17 mouse cellular contexts compared by ENCODE assay signal in genomic region chr8:126704706-126705105, GRCm38 (mm10).
"Had no signal": no experiment of that assay in that cellular context is flagged by ENCODE, and none has a peak within 500 bp of the region (broad histone marks: within the 10 kb centered on the region; RNA-seq: fewer than 3 reads in every experiment).

No protein-coding gene starts in this region.

- H3K27ac ChIP-seq: layer of hippocampus, adult 2 months; limb, embryonic 10.5 days; limb, embryonic 13.5 days; liver, embryonic 14.5 days; midbrain, embryonic 10.5 days; neural tube, embryonic 13.5 days had no signal

- H3K4me3 ChIP-seq: layer of hippocampus, adult 2 months; limb, embryonic 10.5 days; limb, embryonic 13.5 days; midbrain, embryonic 10.5 days; myocyte; neural tube, embryonic 13.5 days had no signal

- H3K4me2 ChIP-seq: limb, embryonic 13.5 days; neural tube, embryonic 13.5 days had no signal

- H3K9me3 ChIP-seq: limb, embryonic 10.5 days; limb, embryonic 13.5 days; megakaryocyte, embryonic 14.5 days; midbrain, embryonic 10.5 days; neural tube, embryonic 13.5 days had no signal

- H3K36me3 ChIP-seq: limb, embryonic 10.5 days; limb, embryonic 13.5 days; midbrain, embryonic 10.5 days; neural tube, embryonic 13.5 days had no signal

- DNase-seq: kidney, adult 11 months; kidney, adult 9 months; layer of hippocampus, adult 9-11 months; lung, adult 2 months; lung, postnatal 14 days; lung, postnatal 4 days; midbrain, embryonic 14.5 days; thymus, adult 18-20 months; thymus, postnatal 36 days had no signal

- H3K9ac ChIP-seq: limb, embryonic 13.5 days; liver, embryonic 14.5 days; neural tube, embryonic 13.5 days had no signal

- H3K27me3 ChIP-seq: limb, embryonic 13.5 days; neural tube, embryonic 13.5 days had no signal
